Mouse (Mus musculus): ENCODE measurements around the gene Lss. TPM values are rescaled to one million over a fixed set of nuclear protein-coding genes. Genes with fewer than 3 reads are reported as not detected.

The Lss gene
- polyA plus RNA-seq, 1 experiment from 2014 or later: 5.3 TPM

GRCm38 (mm10) chr10:76541336-76542085 lies 10.1 kb downstream of the Lss start:
- ATAC-seq (ENCODE audit: insufficient number of reproducible peaks, insufficient read depth, low FRiP score, low read depth): no peak
- Histone ChIP-seq H3K4me3 (ENCODE audit: control insufficient read depth in 1 of 2, insufficient read depth in 1 of 2, low read depth in 1 of 2, low read length in 2 of 2) (no peak overlapping the region), H3K9ac (ENCODE audit: low read length) (no peak overlapping the region), H3K9me3 (ENCODE audit: control insufficient read depth, low read length) (no peaks in the 10 kb centered on the region), H3K27me3 (ENCODE audit: control insufficient read depth, insufficient read depth, low read length) (no peaks in the 10 kb centered on the region), H3K4me2 (ENCODE audit: low read length) (no peak overlapping the region), H3K4me1 (ENCODE audit: control insufficient read depth in 2 of 2, insufficient read depth in 2 of 2, low read length in 2 of 2) (no peaks in the 10 kb centered on the region), H3K36me3 (ENCODE audit: control insufficient read depth, insufficient read depth, low read length) (peaks cover 91% of the 10 kb centered on the region), H3K27ac (replicated peaks in 1 of 2; ENCODE audit: control insufficient read depth in 1 of 2, insufficient read depth in 1 of 2, low read depth in 2 of 2, low read length in 2 of 2) (no peak overlapping the region)
- WGBS: 92% methylated on average over 11 of the region's 11 CpGs

- H3K4me2 ChIP-seq (ENCODE audit: low read length): no peak overlapping the region
- H3K27ac ChIP-seq (replicated peaks in 1 of 2; ENCODE audit: control insufficient read depth in 1 of 2, insufficient read depth in 1 of 2, low read depth in 2 of 2, low read length in 2 of 2): no peak overlapping the region
- H3K27me3 ChIP-seq (ENCODE audit: control insufficient read depth, insufficient read depth, low read length): no peaks in the 10 kb centered on the region
- no peak overlapping the region for H3K9ac ChIP-seq (ENCODE audit: low read length)
- no peak overlapping the region for H3K4me3 ChIP-seq (ENCODE audit: control insufficient read depth in 1 of 2, insufficient read depth in 1 of 2, low read depth in 1 of 2, low read length in 2 of 2)
- peaks cover 97% of the 10 kb centered on the region for H3K36me3 ChIP-seq (ENCODE audit: control insufficient read depth, insufficient read depth, low read length)
- no peaks in the 10 kb centered on the region for H3K9me3 ChIP-seq (ENCODE audit: control insufficient read depth, low read length)
- WGBS: 79% methylated on average over 10 of the region's 10 CpGs
- no peaks in the 10 kb centered on the region for H3K4me1 ChIP-seq (ENCODE audit: control insufficient read depth in 2 of 2, insufficient read depth in 2 of 2, low read length in 2 of 2)
- no peak for ATAC-seq (ENCODE audit: insufficient number of reproducible peaks, insufficient read depth, low FRiP score, low read depth)
Observed at GRCm38 (mm10) chr10:76542636-76543375, 11.4 kb downstream of the Lss start.

GRCm38 (mm10) chr10:76546566-76546965 lies 15.2 kb downstream of the Lss start:
- 87% methylated on average over 8 of the region's 8 CpGs for WGBS
- no peak overlapping the region for H3K9ac ChIP-seq (ENCODE audit: low read length)
- ATAC-seq (ENCODE audit: insufficient number of reproducible peaks, insufficient read depth, low FRiP score, low read depth): no peak

GRCm38 (mm10) chr10:76548218-76548617 lies 16.8 kb downstream of the Lss start:
- 90% methylated on average over 8 of the region's 8 CpGs for WGBS
- Histone ChIP-seq H3K9ac (ENCODE audit: low read length) (no peak overlapping the region), H3K27ac (replicated peaks in 1 of 2; ENCODE audit: control insufficient read depth in 1 of 2, insufficient read depth in 1 of 2, low read depth in 2 of 2, low read length in 2 of 2) (no peak overlapping the region), H3K9me3 (ENCODE audit: control insufficient read depth, low read length) (no peaks in the 10 kb centered on the region), H3K4me1 (ENCODE audit: control insufficient read depth in 2 of 2, insufficient read depth in 2 of 2, low read length in 2 of 2) (no peaks in the 10 kb centered on the region), H3K4me2 (ENCODE audit: low read length) (no peak overlapping the region), H3K4me3 (ENCODE audit: control insufficient read depth in 1 of 2, insufficient read depth in 1 of 2, low read depth in 1 of 2, low read length in 2 of 2) (no peak overlapping the region), H3K27me3 (ENCODE audit: control insufficient read depth, insufficient read depth, low read length) (no peaks in the 10 kb centered on the region), H3K36me3 (ENCODE audit: control insufficient read depth, insufficient read depth, low read length) (peaks cover 97% of the 10 kb centered on the region)
- ATAC-seq (ENCODE audit: insufficient number of reproducible peaks, insufficient read depth, low FRiP score, low read depth): no peak

More at GRCm38 (mm10) chr10:76546566-76546965, 15.2 kb downstream of the Lss start:
- Histone ChIP-seq H3K9me3 (ENCODE audit: control insufficient read depth, low read length) (no peaks in the 10 kb centered on the region), H3K36me3 (ENCODE audit: control insufficient read depth, insufficient read depth, low read length) (peaks cover 98% of the 10 kb centered on the region), H3K4me2 (ENCODE audit: low read length) (no peak overlapping the region), H3K4me1 (ENCODE audit: control insufficient read depth in 2 of 2, insufficient read depth in 2 of 2, low read length in 2 of 2) (no peaks in the 10 kb centered on the region), H3K27me3 (ENCODE audit: control insufficient read depth, insufficient read depth, low read length) (no peaks in the 10 kb centered on the region), H3K4me3 (ENCODE audit: control insufficient read depth in 1 of 2, insufficient read depth in 1 of 2, low read depth in 1 of 2, low read length in 2 of 2) (no peak overlapping the region), H3K27ac (replicated peaks in 1 of 2; ENCODE audit: control insufficient read depth in 1 of 2, insufficient read depth in 1 of 2, low read depth in 2 of 2, low read length in 2 of 2) (no peak overlapping the region)

GRCm38 (mm10) chr10:76550458-76550857 lies 19.1 kb downstream of the Lss start:
- peaks cover 92% of the 10 kb centered on the region for H3K36me3 ChIP-seq (ENCODE audit: control insufficient read depth, insufficient read depth, low read length)
- H3K27me3 ChIP-seq (ENCODE audit: control insufficient read depth, insufficient read depth, low read length): no peaks in the 10 kb centered on the region
- ATAC-seq (ENCODE audit: insufficient number of reproducible peaks, insufficient read depth, low FRiP score, low read depth): no peak
- no peaks in the 10 kb centered on the region for H3K9me3 ChIP-seq (ENCODE audit: control insufficient read depth, low read length)
- 85% methylated on average over 5 of the region's 5 CpGs for WGBS
- H3K4me3 ChIP-seq (ENCODE audit: control insufficient read depth in 1 of 2, insufficient read depth in 1 of 2, low read depth in 1 of 2, low read length in 2 of 2): no peak overlapping the region
- no peak overlapping the region for H3K9ac ChIP-seq (ENCODE audit: low read length)
- H3K4me2 ChIP-seq (ENCODE audit: low read length): no peak overlapping the region
- no peak overlapping the region for H3K27ac ChIP-seq (replicated peaks in 1 of 2; ENCODE audit: control insufficient read depth in 1 of 2, insufficient read depth in 1 of 2, low read depth in 2 of 2, low read length in 2 of 2)
- no peaks in the 10 kb centered on the region for H3K4me1 ChIP-seq (ENCODE audit: control insufficient read depth in 2 of 2, insufficient read depth in 2 of 2, low read length in 2 of 2)

GRCm38 (mm10) chr10:76551556-76551955 lies 20.2 kb downstream of the Lss start:
- no peaks in the 10 kb centered on the region for H3K9me3 ChIP-seq (ENCODE audit: control insufficient read depth, low read length)
- H3K36me3 ChIP-seq (ENCODE audit: control insufficient read depth, insufficient read depth, low read length): peaks cover 81% of the 10 kb centered on the region
- ATAC-seq (ENCODE audit: insufficient number of reproducible peaks, insufficient read depth, low FRiP score, low read depth): no peak
- no peak overlapping the region for H3K4me2 ChIP-seq (ENCODE audit: low read length)
- H3K4me3 ChIP-seq (ENCODE audit: control insufficient read depth in 1 of 2, insufficient read depth in 1 of 2, low read depth in 1 of 2, low read length in 2 of 2): no peak overlapping the region
- 80% methylated on average over 3 of the region's 3 CpGs for WGBS
- H3K9ac ChIP-seq (ENCODE audit: low read length): no peak overlapping the region
- H3K4me1 ChIP-seq (ENCODE audit: control insufficient read depth in 2 of 2, insufficient read depth in 2 of 2, low read length in 2 of 2): no peaks in the 10 kb centered on the region
- no peak overlapping the region for H3K27ac ChIP-seq (replicated peaks in 1 of 2; ENCODE audit: control insufficient read depth in 1 of 2, insufficient read depth in 1 of 2, low read depth in 2 of 2, low read length in 2 of 2)
- H3K27me3 ChIP-seq (ENCODE audit: control insufficient read depth, insufficient read depth, low read length): no peaks in the 10 kb centered on the region

- H3K4me3 ChIP-seq (ENCODE audit: control insufficient read depth in 1 of 2, insufficient read depth in 1 of 2, low read depth in 1 of 2, low read length in 2 of 2): no peak overlapping the region
- ATAC-seq (ENCODE audit: insufficient number of reproducible peaks, insufficient read depth, low FRiP score, low read depth): no peak
- no peak overlapping the region for H3K27ac ChIP-seq (replicated peaks in 1 of 2; ENCODE audit: control insufficient read depth in 1 of 2, insufficient read depth in 1 of 2, low read depth in 2 of 2, low read length in 2 of 2)
- no peaks in the 10 kb centered on the region for H3K4me1 ChIP-seq (ENCODE audit: control insufficient read depth in 2 of 2, insufficient read depth in 2 of 2, low read length in 2 of 2)
- H3K9me3 ChIP-seq (ENCODE audit: control insufficient read depth, low read length): no peaks in the 10 kb centered on the region
- 87% methylated on average over 5 of the region's 5 CpGs for WGBS
- H3K36me3 ChIP-seq (ENCODE audit: control insufficient read depth, insufficient read depth, low read length): peaks cover 57% of the 10 kb centered on the region
- no peak overlapping the region for H3K4me2 ChIP-seq (ENCODE audit: low read length)
- no peaks in the 10 kb centered on the region for H3K27me3 ChIP-seq (ENCODE audit: control insufficient read depth, insufficient read depth, low read length)
- no peak overlapping the region for H3K9ac ChIP-seq (ENCODE audit: low read length)
Observed at GRCm38 (mm10) chr10:76554061-76554460, 22.7 kb downstream of the Lss start.
